Mouse (Mus musculus) kidney, postnatal 36 days (tissue): ENCODE data around the gene Phf21a.

Experiments used
- DNase-seq, 2 experiments: peaks; one replicate each; pipeline ENCODE4 v3.0.0; 2021 to 2022; ENCODE audit warnings: mixed read lengths in 2 of 2

Gene Phf21a

DNA sequence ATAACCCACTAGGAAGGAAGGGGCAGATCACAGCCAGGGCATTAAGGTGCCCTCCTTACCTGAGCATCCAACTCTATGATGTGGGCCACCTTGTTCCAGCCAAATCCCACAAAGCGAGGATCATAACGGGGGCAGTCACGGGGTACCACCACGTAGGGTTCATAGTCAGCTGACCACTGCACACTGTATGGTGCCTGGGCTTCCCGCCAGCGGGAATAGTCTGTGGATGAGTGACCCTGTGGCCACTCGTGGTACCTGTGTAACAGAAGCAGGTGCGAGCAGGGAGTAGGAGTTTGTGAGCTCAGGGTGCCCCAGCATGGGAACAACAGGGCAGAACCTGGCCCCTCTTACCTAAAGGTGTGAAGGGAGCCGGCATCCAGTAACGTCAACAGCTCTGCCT, 272.7 kb downstream of the Phf21a start:
- DNase-seq: no peak

DNA sequence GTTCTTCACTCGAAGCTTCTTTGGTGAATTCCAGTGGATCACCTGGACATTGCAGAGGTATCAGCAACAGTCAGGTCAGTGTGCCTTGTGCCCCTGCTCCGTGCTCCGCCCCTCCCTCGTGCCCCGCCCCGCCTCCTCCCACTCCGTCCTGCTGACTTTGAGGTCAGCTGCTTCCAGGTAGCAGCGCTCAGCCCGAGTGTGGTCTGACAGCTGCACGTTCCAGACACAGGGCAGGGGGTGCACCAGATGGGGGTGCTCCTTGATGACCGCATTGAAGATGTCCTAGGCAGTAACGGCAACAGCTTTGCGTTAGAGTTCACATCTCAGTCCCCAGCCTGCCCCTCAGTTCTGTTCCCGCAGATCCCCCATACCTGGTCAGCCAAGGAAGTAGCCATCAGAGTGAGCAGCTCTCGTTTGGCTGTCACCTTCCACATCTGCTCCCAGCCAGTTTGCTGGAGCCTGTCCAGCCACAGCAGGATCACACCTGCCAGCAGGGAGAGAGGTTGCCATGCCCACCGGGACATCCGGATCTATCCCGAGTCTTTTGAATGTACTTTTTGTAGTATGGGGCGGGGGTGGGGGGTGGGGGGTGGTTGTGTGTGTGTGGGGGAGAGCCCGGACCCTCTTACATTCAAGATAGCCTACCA, 274.6 kb downstream of the Phf21a start:
- peak; percentile 49 to 74 for DNase-seq

DNA sequence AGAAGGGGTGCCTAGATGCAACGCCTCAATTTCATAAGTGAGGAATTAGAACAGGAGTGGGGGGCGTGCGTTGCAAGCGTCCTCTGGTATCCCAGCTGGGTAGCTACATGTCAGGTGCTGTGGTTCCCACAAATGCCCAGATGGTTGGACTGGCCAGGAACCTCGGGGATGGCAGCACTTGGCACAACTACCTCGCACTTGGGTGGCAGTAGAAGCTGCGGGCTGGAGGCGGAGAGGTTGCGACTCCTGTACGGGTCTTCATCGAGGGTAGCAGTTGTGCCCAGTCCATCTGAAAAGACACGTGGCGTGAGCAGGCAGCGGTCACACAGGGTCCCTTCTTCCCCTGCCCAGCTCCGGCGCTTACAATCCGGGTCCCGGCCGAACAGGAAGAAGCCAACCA, 277.5 kb downstream of the Phf21a start:
- peak in 1 of 2 experiments; percentile 36 for DNase-seq

DNA sequence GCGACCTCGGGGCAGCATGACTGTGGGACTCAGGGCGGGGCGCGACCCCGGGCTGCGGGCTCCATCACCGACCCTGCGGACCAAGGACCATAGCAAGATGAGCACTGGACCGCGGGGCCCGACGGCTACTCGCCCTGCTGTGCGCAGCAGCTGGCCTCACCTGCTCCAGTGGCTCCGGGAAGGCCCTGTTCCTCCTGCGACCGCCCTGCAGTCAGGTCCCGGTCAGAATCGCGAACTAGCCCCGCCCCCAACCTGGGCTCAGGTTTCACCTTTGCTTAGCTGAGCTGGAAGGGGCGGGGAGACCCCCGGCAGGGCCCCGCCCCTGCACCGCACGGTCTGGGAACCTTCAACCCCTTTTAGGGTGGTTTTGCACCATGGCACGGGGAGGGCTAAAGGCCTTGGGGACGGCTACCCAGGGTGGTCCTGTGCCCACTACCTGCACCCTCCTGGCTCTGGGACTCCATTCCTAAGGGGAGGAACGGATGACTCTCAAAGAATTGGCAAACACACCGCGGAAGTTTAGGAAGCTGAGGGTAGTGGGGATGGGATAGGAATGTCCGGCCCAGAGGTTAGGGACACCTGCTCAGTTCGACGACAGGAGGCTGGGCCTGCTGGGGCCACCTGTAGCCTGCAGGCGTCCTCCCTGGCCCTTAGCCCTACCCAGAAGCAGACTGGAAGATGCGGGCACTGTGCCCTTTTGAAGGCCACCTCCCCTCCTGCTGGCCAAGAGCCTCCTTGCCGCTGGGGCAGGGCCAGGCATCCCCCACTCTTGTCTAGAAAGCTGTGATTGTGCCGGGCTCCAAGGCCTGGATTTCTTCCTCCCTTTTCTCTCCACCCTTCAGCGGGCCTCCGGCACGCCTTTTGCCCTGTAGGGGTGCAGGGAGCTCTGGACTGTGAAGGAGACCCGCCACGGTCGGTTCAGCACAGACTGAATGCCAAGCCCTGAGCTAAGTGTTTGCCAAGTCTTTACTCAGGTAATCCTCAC, 278.2 kb downstream of the Phf21a start:
- peak; percentile 96 to 97 for DNase-seq

DNA sequence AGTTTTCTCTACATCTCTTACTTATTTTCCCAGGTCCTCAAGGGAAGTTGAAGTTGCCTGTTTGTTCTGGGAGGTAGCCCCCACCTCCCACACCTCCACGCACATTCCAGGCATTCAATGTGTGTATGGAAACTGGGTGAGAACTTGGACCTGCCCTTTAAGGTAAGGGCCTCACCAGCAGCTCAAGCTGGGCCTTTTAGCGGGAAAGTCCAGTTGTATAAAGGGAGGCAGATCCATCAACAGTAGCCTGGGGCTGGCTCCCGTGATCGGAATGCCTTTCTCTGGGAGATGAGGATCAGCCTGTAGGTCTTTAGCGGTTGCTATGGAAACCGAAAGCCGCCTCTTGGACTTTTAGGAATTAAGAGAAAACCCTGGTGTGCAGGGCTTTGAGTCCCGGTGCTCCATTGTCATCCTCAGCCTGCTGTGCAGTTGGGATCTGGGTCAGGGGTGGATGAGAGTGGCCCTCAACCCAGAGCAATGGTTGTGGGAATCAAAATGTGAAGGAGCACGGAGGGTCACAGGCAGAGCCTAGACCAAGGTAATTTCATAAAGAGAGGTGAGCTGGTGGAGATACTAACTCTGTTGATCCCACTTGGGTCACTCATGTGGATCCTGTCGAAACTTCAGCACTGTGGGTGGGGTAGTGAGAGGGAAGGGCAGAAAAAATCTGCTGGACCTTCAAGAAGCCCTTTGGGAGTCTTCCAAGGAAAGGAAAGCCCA, 279.2 kb downstream of the Phf21a start:
- peak; percentile 38 for DNase-seq

DNA sequence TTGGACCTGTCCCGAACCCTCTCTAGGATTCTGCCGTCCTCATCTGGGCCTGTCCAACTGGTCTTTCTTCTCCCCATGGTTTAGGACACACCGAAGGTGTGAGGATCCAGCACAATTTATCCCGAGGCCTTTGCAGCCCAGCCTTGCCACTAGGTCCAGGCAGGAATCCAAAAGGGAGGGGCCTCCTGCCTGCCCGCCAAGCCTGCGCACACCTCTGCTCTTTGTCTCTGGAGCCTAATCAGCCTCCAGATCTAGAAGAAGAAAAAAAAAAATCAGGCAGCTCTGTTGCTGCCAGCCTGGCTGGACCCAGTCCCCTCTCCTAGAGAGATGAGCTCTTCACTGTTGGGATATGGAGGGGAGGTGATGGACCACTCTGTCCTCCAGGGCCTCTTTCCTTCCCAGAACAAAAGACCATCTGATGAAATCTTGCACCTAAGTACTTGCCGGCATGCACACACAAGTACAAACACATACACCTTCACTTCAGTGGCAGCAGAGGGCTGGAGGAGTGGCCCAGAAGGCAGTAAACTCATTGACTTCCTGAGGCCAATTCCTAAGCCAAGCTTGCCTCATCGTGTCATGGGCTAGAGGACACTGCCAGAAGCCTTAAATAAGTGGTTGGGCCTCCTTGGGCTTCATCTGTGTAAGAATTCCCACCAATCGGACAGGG, 280.0 kb downstream of the Phf21a start:
- DNase-seq: peak; percentile 90

DNA sequence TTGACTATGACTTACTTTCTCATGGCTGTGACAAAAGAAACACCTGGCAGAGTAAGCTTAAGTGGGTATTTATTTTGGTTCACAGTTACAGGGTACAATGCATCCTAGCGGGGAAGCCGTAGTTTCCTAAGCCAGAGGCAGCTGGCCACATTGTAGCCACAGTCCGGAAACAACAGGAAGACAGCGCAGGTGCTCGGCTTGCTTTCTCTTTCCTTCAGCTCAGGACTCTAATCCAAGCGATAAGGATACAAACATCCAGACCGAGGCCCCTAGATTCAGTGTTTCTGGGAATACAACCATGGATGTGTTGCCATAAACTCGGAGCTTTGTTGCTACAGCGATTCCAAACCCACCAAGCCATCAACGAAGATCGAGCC, 280.5 kb downstream of the Phf21a start:
- DNase-seq: no peak

DNA sequence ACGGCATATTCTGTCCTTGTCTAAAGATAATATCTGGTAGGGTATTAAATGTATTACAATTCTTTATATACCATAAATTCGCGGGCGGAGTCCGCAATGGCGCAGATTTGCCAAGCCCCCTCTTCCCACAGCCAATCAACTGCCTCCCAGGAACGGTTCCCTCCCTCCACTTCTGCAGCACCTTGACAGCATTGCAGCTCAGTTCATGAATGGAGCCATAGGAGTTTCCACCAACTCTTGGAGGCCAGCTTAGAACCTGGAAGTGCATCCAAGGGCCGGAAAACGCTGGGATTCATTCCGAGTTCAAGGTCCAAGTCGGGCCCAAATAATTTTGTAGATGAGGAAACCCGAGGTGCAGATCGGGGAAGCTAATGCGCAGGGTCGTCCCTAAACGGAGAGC, 281.6 kb downstream of the Phf21a start, which contains the start of the genes Pex16 and Large2:
Pex16 (plus strand) TSS at position 163 of the 400 bp plus-strand sequence.
Large2 (minus strand) TSS at position 356 of the 400 bp plus-strand sequence.
- DNase-seq: peak; percentile 47 to 59

DNA sequence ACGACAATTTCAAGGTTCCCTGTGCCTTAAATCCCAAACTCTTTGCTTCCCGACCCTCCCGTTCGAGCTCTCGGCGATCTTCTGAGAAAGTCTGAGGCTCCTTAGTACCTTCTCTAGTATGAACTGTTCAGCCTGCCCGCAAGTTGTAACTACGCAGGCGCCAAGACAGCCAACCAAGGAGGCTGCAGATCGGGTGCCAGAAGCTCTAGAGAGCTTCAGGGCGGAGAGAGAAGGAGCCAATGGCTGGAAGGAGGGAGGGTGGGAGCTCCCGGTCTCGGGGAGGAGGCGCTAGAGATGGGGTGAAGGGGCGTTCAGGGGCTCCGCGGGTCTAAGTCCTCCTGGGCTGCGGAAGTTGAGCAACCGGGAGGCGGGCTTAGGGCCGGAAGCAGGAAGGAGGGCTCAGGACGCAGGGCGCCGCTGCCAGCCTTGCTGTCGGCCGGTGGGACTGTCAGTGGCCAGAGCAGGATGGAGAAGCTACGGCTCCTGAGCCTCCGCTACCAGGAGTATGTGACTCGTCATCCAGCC, 282.2 kb downstream of the Phf21a start:
- peak; percentile 96 to 99 for DNase-seq

DNA sequence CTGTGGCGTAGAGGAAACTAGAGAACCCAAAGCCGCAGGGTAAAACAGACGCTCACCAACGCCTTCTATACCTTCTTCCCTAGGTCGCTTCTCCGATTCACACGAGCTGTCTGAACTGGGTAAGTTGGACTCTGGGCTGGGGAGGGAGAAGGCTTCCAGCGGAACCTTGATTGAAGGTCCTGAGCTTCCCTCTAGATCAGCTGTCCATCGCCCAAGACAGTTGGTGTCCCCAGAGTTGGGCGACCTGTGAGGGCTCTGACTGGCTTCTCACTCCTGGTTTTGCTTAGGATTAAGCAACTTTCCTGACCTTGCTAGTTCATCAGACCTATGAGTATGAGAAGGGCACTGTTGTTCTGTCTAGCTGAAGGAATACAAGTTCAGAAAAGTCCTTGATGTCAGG, 282.9 kb downstream of the Phf21a start:
- DNase-seq: no peak

DNA sequence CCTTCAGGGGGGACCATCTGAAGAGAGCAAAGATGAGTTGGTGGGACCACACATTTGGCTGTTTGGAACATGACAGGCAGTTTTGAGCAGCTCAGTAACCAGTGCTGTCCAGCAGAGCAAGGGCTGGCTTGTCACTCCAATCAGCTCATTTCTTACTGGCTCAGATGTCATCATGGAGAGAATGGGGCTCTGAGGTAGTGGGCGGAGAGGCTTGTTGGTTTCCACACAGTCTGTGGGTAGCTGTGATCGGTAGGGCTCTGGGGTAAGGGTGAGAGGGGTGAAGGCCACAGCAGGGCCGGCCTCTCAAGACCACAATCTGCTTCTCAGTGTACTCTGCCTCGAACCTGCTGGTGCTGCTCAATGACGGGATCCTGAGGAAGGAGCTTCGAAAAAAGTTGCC, 283.4 kb downstream of the Phf21a start:
- no peak for DNase-seq

DNA sequence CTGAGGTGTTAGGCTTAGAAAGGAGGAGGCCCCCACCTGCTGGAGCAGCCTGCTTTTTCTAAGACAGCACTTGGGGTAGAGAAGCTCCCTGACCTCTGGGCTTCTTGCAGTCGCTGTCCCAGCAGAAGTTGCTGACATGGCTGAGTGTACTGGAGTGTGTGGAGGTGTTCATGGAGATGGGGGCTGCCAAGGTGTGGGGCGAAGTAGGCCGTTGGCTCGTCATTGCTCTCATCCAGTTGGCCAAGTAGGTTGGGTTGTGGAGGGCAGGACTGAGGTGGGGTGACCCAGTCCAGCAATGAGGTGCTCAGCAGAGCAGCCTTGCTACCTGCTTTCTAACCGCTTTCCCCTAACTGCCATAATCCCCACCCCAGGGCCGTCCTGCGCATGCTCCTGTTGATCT, 284.4 kb downstream of the Phf21a start:
- no peak for DNase-seq

DNA sequence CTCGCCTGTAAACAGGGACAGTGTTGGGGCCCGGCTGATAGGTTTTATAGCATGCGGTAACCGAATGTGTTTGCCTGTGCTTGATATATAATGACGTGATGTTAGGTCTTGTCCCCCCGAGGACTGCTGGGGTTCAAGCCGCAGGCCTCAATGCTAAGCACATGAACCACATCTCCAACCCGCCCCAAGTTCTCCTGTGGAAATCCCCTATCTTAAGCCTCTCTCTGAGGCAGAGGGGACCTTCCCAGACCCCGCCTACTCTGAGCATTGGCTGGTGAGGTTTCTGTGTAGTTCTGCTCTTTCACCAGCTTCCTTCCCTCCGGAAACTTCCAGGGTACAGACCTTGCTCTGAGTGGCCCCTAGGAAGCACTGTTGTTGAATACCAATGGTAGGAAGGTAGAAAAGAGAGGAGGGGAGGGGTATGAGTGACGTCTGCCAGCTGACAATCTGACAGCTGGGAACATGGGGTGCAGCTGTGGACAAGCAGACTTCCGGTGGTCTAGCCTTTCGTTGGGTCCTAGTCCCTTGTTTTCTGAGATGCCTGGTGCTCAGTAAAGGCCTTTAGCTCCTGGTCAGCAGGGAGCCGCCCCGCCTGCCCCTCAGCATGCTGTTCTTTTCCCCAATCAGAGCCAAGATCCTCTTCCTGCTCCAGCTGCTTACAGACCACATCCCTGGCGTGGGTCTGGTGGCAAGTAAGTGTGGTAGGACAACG, 287.0 kb downstream of the Phf21a start:
- no peak for DNase-seq

DNA sequence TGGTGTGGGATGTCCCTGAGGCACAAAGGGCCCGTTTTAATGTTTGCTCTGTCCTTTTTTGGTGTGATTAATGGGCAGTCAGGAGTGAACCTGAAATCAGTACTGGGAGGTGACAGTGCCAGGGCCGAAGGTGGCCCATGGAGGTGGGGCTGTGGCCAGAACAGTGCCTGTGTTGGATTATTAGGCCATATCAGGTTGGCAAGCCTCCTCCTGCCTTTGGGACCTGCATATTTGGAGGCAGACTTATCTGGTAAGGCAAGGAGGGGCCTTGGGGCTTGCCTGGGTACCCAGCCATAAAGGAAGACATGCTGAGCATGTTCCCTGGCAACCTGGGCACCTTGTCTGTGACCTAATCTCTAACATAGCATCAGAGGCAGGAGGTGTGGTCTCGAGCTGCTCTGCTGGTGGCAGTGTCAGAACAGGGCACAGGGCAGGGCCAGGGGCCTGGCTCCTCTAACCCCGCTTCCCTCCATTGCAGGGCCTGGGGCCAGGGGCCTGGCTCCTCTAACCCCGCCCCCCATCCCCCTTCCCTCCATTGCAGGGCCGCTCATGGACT, 287.7 kb downstream of the Phf21a start:
- DNase-seq: no peak

DNA sequence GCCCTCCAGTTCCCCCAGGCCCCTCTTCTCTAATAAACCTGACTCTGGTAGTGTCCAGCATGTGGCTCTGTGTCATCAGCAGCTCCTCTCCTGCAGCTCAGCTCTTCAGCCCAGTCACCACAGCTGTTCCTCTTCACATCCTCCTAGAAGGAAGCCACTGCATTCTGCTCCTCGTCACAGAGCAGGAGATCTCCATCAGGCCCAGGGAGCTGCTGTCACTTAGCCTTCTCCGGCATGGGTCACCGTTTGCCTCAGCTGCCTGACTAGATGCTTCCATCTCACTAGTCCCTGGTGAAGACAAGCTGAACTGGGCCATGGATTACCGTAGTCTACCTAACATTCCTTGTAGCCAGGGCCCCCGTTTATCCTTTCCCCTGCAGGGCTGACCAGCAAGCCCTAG, 288.2 kb downstream of the Phf21a start:
- no peak for DNase-seq

DNA sequence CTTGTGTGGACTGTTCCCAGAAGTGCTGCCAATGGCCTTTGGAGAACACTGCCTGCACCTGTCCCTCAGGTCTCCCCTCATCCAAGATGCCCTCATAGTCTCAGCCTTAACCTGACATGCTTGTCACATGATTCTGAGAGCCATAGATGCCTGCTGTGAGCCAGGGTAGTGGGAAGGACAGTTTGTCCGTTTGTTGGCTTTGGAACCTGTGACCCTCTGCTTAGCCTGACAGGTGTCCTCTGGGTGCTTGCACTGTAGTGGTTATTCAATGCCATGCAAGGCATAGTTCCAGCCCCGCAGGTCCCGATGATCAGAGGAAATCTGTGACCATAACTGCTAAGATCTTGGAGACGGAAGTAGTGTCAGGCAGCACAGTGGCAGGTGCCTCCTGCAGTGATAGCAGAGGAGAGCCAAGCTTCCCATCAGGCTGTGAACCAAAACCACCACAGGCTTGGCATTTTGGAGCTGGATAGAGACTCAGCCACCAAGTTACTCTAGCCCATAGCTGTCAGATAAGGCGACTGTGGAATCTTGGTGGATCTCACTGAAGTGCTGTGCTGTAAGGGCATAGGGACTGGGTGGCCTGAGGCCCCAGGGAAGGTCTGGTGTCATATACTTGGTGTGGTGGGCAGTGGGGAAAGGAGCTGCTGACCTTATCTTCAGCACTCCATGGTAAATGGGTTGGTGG, 289.1 kb downstream of the Phf21a start, which contains the start of gene 1700029I15Rik:
1700029I15Rik (plus strand) TSS at position 638 of the 688 bp plus-strand sequence.
- no peak for DNase-seq

DNA sequence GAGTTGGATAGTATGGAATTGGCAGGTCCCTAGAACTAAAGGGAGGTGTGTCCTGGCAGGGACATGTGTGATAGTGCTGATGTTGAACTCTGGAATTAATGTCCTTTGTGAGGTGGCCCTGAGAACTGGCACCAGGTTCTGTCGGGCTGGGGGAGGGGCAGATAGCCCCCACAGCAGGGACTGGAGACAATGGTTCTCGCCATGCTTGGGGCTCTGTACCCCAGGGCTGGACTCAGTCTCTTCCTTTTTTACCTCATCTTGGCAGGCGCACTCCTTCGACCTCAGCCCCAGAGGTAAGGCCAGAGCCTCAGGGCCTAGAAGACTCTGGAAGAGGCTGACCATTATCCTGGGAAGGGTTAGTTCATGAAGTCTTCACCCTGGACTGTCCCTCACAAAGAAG, 289.8 kb downstream of the Phf21a start:
- no peak for DNase-seq

DNA sequence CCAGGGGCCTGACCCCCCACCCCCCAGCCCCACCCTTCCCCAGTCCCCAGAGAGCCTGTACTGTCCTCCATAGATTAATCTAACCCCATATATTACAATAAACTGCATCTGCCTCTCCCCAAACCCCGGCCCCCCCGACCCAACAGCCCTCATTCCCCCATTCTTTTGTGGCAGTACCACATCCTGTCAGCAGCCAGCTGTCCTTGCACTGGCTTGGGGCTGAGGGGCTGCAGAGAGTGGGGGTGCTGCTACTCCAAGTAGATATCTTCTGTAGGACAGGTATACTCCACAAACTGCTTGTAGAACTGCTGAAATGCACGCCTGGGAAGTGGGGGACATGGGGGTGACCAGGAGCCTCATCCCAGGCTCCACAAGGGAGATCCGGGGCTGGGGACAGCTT, 291.2 kb downstream of the Phf21a start:
- DNase-seq: no peak

DNA sequence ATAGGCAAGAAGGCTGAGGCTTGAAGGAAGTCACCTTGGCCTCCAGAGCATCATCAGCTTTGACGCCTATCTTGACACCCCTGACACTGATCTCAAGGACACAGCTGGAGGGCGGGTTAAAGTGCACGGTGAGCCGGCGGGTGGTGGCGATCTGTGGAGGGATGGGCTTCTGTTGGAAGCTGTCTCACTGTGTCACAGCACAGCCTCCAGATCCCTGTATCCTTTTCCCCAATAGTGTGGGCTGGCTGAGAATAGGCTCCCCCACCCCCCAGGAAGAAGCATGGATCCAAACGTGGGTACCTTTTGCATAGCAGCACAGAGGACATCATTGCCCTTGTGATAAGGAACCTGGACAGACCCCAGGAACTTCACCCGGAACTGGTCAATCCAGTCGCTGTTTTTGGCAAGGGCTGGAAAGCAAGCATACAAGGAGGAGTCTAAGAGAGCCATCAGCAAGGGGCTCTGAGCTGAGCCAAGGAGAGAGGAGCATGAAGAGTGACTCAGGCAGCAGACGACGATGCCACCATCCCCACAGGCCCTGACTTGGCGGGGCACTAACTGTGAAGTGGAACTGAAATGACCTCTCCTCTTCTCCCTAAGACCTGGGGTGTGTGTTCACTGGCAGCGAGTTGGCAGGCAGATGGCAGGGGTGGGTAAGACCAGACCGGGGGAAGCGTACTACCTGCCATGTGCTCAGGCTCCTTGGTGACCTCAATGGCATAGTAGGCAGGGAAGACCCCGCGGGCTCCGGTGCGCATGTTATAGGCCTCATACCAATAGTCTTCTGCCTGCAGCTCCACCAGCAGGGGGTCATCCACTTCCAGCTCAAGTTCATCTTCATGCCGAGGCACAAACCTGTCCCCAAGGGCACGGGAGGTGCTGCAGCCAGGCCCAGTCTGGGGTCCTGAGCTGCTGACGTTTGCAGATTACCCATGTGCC, 292.5 kb downstream of the Phf21a start:
- DNase-seq: no peak
